8 mouse cellular contexts compared by ENCODE assay signal in genomic region chr2:35906174-35906798, GRCm38 (mm10).
DNase-seq lines count a peak whose midpoint lies in the region; ATAC-seq lines count a peak whose summit lies in the region.

No protein-coding gene starts in this region.

- H3K9me3 ChIP-seq in forebrain, embryonic 15.5 days: no peaks in the 10 kb centered on the region
- H3K9me3 ChIP-seq in neural tube, embryonic 15.5 days (replicated peaks): no peaks in the 10 kb centered on the region

- H3K9ac ChIP-seq in forebrain, embryonic 15.5 days (replicated peaks): no peak overlapping the region
- no peak overlapping the region for H3K9ac ChIP-seq in neural tube, embryonic 15.5 days (replicated peaks)

- no peaks in the 10 kb centered on the region for H3K36me3 ChIP-seq in forebrain, embryonic 15.5 days
- H3K36me3 ChIP-seq in neural tube, embryonic 15.5 days: no peaks in the 10 kb centered on the region

- peak; percentile 88 for ATAC-seq in forebrain, embryonic 15.5 days (replicated peaks)
- peak; percentile 67 for ATAC-seq in neural tube, embryonic 15.5 days (ENCODE audit: low FRiP score)

- intact Hi-C loops in heart, postnatal 25 days (cut with DNase I): loop anchor here (1.0 to 10.0 kb wide), 4 partner anchors 171 to 362 kb away; no protein-coding TSS in a partner anchor

- no peaks in the 10 kb centered on the region for H3K27me3 ChIP-seq in forebrain, embryonic 15.5 days
- no peaks in the 10 kb centered on the region for H3K27me3 ChIP-seq in neural tube, embryonic 15.5 days (replicated peaks)

- peaks cover 3% of the 10 kb centered on the region for H3K4me1 ChIP-seq in forebrain, embryonic 15.5 days
- H3K4me1 ChIP-seq in neural tube, embryonic 15.5 days: peaks cover 7% of the 10 kb centered on the region; the same call in 1 of the 2 replicates

- DNase-seq in MN1 (ENCODE audit: low spot score): peak; percentile 89
- DNase-seq in cerebellum, adult 11-12 months: peak; percentile 73
- peak; percentile 26 for DNase-seq in heart, postnatal 25 days (ENCODE audit: low spot score)
- peak; percentile 63 to 74 for DNase-seq in kidney, postnatal 4 days
- DNase-seq in lung, adult 18-20 months: peak; percentile 32 to 69
- peak; percentile 61 for DNase-seq in thymus, postnatal 14 days

- H3K4me2 ChIP-seq in forebrain, embryonic 15.5 days (replicated peaks): no peak overlapping the region
- no peak overlapping the region for H3K4me2 ChIP-seq in neural tube, embryonic 15.5 days

- H3K27ac ChIP-seq in forebrain, embryonic 15.5 days (replicated peaks): peak overlapping the region; percentile 64
- H3K27ac ChIP-seq in neural tube, embryonic 15.5 days (replicated peaks): peak overlapping the region; percentile 24; the same call in 1 of the 2 replicates

- WGBS in forebrain, embryonic 15.5 days: 19% methylated on average over 11 of the region's 11 CpGs
- WGBS in neural tube, embryonic 15.5 days: 17% methylated on average over 11 of the region's 11 CpGs

- H3K4me3 ChIP-seq in forebrain, embryonic 15.5 days: no peak overlapping the region
- no peak overlapping the region for H3K4me3 ChIP-seq in neural tube, embryonic 15.5 days (replicated peaks)

Comparison
In these comparisons a context has a peak if more than half of its experiments do, and no peak if none do; other contexts are left out.
1. DNase-seq: peak in every context shown above with its lines; median percentile 89 in MN1; 73 in cerebellum, adult 11-12 months; 68 in kidney, postnatal 4 days; 61 in thymus, postnatal 14 days; 50 in lung, adult 18-20 months; 26 in heart, postnatal 25 days.